Mouse (Mus musculus) CD8-positive naive resting alpha-beta T cell, adult 2 months (primary cell): Measurements from ENCODE around the gene Tfdp2.
"Not testable (repeated sequence)": the region's sequence is repeated elsewhere in the genome, so short reads cannot be mapped to it uniquely, and the experiment has no call there.

Source experiments
- DNase-seq, 2 experiments: peaks; one replicate each; pipeline ENCODE4 v3.0.0; 2022; ENCODE audit warnings: low read depth in 2 of 2, low spot score in 2 of 2

Tfdp2 gene

DNA sequence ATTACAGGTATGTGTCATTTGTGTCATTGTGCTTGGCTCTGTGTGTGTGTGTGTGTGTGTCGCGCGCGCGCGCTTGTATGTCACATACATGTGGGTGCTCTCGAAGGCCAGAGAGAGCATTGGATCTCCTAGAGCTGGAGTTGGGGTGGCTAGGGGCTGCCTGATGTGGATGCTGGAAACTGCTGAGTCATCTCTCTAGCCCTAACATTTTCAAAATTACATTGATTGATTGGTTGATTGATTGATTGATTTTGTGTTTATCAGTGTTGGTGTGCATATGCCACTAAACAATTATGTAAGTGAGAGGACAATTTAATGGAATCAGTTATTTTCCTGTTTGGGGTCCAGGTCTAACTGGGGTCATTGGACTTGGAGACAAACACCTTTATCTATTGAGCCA, 96.1 kb downstream of the Tfdp2 start:
- DNase-seq, result no peak

DNA sequence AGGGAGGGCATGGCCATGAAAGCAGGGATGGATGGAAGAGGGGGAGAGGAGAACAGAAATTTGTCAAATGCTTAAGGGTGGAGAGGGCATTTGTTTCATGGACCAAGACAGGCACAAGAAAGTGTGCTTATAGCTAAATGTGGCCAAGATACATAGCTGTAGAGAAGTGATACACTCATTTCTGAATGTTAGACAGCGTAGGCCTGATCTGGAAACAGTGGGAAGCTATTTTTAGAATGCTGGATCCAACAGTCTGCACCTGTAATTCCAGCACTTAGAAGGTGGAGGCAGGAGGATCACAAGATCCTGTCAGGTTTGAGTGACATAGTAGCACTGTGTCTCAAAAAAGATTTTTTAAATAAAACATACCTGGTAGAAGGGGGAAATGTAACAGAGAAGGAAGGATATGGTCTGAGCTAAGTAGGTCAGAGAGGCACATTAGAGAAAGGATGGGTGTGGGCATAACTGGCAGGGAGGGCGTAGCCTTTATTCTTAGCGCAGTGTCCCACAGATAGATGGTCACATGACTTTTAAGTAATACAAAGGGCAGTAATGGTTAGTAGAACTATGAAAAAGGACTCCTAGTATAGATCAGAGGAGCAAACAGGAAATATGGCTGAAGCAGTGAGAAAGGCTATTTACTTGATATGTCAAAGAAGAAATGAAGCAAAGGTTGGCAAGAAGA, 103.4 kb downstream of the Tfdp2 start:
- no peak for DNase-seq

DNA sequence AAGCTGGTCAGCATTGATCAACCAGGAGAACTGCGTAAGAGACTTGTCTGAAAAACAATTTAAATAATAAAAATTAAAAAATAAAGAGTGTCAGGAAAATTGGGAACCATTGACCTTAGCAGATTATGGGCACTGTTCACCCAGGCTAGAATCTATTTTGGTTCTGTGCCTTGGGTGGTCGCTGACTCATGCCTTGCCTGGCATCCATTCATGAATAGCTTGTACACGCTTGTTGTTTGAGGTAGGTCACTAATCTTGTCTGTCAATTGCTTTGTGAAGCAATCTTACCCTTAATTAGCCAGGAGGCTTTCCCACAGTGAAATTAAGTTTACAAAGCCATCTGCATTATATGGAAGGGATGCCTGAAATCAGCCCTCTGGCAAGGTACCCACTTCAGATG, 112.7 kb downstream of the Tfdp2 start:
- no peak for DNase-seq

DNA sequence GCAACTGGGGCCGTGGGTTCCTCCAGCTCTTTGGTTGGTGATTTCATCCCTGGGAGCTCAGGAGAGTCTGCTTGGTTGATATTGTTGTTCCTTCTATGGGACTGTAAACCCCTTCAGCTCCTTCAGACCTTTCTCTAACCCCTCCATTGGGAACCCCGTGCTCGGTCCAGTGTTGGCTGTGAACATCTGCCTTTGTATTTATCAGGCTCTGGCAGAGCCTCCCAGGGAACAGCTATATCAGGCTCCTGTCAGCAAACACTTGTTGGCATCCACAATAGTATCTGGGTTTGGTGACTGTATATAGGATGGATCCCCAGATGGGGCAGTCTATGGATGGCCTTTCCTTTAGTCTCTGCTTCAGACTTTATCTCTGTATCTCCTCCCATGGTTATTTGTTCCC, 116.0 kb downstream of the Tfdp2 start:
- no peak for DNase-seq

DNA sequence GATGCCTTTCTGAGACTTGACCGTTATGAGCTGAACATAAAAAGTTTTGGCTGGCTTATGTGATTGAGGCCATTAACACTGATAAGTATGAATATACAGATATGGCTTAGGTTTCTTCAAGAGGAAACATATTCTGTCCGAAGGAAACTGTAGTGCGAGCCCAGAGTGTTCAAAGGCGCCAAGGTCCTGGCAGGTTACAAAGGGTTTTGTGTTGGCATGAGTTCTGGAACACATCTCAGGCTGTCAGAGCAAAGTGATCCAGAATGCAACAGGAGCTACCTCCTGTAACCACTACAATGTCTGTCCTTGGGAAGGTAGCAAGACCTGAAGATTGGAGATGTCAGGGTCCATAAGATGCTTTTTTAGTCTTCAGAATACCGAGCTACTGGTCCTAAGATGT, 123.3 kb downstream of the Tfdp2 start:
- no peak for DNase-seq

DNA sequence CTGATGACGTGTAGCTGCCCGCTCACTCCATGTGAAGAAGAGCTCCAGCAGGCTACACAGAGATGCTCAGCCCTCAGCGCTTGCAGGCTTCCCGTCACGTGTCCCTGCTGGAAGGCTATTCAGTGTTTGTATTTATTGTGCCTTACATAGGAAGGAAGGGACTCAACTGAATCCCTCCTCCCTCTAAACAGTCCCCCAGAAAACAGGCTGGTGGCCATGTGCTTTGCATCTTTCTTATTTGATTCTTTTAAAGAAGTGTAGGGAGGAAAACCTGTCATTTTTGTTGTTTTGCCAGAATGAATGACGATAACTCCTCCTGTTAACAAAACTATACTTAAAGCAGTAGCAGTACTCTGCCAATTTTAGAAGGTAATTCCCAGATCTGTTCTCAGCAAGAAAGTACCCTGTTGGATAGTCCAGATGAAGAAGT, 124.5 kb downstream of the Tfdp2 start:
- DNase-seq, result no peak

DNA sequence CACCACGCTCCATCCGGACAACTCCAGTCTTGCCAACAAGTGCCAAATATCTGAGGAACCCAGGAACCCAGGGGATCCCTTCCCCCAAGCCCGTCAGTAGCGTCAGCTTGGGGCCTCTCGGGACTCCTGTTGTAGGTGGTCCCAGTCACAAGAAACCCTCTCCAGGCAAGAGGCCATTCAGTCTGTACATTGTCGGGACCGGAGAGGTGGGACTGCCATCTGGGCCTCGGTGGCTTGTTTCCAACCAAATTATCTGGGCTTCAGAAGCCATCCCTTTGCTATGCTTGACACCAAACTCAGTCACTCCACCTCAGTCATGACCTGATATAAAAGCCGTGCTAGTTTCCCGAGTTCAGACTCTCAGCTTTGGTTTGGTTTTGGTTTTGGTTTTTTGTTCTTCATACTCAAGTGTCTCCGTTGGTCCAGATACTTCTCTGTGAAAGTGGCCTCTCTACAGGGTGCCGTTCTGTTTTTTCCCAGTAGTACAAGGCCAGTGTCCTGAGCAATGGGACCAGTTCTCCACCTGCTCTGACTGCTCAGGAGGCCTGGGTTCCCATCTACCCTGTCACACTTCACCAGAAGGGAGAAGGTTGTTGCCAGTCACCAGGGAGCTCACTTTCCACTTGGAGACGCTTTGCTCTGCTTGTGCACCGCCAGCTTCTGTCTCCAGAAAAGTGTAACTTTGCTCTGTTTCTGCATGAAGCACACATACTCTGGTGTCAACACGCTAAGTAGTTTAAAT, 126.5 kb downstream of the Tfdp2 start:
- no peak for DNase-seq

DNA sequence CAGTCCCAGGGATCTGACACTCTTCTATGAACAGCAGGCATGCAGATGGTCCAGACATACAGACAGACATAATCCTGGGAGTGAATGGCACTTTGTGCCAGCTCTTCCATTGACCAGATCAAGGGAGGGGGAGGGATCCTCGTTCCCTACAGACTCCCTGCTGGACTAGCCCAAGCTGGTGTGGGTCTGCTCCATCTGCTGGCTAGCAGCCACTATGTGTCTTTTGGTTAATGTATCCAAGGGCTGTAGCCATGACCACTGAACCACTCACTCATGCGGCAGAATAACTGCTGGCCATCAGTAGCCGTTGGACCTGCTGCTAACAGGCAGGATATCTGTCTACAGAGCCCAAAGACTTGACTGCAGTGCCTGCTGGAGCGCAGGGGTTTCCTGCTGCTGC, 128.4 kb downstream of the Tfdp2 start:
- DNase-seq, result no peak

DNA sequence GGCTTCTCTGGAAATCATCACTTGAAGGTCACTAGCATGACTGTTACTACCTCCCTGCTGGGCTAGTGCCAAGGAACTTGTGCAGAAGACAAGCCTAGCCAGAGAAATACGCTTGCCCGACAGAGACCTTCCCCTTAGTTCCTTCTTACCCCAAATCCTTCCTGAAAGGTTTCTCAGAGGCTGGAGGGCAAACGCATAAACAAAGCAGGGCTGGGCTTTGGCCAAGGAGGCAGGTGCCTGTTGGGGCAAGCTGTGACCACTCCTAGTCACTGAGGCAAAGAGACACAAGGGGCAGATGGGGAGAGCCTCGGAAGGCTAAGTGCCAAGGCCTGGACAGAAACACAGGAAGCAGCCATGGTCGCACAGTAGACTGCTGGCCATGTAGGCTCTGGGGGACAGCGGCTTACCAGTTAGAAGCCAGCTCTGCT, 130.4 kb downstream of the Tfdp2 start:
- DNase-seq, result no peak

DNA sequence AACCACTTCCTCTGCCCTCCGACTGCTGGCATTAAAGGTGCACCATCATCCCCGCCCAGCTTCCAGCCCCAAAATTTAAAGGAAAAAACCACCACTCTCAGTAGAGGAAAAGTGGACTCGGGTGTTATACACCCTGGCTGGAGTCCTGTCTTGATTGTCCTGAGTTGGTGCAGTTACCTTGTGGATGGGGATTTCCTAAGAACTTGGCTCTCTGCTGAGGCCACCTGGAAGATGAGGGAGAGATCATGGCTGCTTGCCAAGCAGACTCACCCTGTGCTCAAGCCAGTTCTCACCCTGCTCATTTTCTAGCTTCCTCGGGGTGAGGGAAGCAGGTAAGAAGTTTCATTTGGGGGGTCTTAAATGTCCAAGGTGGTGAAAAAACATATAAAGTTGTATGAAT, 132.2 kb downstream of the Tfdp2 start:
- DNase-seq, result no peak

DNA sequence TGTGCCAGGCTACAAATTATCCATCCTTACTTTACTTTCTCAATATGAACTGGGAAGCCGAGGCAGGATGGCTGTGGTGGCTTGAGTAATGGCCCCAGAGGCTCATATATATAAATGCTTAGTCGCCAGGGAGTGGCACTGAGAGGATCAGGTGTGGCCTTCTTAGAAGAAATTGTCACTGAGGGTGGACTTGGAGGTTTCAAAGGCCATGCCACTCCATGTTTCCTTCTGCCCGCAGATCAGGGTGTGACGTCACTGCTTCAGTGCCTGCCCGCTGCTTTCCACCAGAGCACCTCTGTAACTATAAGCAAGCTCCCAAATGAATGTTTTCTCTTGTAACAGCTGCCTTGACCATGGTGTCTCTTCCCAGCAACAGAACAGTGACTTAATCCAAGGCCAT, 135.1 kb downstream of the Tfdp2 start:
- no peak for DNase-seq

DNA sequence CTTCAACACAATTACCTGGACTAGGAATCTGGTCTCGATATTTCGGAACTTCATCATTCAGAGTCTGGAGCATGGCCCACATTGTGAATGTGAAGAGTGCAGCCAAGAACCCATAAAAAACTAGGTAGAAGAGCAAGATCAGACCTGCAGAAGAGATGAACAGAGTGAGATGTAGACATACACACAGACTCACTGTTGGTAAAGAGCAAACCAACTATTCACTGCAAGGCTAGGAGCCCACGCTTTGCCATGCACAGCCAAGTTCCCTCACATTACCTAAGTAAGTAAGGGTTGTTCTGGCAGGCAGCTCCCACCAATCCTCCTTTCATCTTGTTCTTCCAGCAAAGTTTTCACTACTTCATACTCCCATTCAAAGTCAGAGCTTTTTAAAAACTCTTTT, 149.7 kb downstream of the Tfdp2 start:
- DNase-seq, result no peak

DNA sequence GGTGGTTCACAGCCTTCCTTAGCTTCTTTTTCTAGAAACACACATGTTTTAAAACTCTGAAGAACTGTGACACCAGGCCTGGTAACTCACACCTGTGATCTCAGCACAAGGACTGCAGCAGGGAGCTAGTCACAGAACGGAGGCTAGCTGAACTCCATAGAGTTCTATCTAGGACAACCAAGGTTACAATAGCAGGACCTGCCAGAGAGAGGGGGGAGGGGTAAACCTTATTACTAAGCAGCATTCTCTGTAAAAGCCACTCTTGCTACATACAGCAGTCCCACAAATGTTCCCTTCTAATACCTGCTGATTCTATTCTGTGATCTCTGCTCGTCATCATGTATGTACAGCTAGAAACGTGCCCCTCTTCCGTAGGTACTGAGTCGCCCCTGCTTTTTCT, 152.8 kb downstream of the Tfdp2 start:
- no peak for DNase-seq

DNA sequence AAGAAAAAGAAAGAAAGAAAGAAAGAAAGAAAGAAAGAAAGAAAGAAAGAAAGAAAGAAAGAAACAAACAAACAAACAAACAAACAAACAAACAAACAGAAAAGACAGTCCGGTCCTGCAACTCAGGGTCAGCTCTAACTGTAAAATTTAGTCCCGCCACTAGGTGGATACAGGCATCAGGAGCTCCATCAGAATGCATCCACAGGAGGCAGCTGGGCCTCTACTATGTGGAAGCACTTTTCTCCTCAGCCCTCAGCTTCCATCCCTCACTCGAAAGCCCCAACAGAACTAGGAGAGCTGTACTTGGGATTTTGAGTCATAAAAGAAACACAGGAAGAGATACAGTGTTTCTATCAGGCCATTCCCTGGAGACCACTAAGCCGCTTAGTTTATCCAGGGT, 153.9 kb downstream of the Tfdp2 start:
- DNase-seq, result peak; percentile 41 to 63

DNA sequence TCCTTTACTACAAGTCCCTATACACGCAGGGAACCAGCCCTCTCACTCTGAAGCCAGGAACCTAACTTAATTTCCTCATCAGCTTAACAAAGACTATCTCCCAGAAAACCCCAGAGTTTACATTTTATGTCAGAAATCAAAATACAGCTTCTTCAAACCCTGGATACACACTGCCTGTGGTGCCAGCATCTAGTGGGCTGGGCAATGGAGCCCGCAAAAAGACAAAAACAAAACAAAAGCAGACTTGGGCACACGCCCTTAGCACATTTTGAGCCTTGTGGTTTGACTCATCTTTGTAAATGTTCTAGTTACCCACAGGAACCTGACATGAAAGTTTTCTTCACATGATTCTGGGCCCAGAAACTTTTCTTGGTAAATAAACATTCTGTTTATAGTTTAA, 154.4 kb downstream of the Tfdp2 start:
- peak; percentile 76 to 79 for DNase-seq

DNA sequence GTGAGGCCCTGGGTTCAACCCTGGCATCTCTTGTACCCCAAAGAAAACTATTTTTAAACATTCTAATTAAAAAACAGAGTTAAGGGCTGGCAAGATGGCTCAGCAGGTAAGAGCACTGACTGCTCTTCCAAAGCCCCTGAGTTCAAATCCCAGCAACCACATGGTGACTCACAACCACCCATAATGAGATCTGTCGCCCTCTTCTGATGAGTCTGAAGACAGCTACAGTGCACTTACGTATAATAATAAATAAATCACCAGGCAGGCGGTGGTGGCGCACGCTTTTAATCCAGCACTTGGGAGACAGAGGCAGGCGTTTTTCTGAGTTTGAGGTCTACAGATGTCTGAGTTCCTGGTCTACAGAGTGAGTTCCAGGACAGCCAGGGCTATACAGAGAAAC, 155.7 kb downstream of the Tfdp2 start:
- not testable (repeated sequence) for DNase-seq

DNA sequence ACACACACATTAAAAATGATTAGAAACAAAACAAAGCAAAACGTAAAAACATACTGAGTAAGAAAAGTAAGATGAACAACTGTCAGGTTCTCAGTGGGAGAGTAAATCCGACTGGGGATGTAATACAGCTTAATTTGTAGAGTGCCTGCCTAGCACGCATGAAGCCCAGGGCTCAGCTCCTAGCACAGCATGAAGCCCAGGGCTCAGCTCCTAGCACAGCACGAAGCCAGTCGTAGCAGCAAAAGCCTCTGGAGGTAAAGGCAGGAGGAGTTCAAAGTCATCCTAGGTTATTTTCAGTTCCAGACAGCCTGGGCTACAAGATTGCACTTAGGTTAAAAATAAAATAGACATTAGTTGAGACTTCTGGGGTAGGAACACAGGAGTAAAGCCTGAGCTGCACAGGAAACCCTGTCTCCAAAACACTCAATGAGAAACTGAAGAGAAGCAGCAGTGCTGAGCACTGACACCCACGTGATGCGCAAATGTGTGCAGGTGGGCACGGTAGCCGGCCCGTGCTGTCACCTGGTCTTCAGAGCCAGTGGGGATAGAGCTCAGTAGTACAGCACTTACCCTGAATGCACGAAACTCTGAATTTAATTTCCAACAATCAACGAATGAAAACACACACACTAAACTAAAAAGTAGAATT, 157.2 kb downstream of the Tfdp2 start:
- DNase-seq, result peak in 1 of 2 experiments; percentile 45

DNA sequence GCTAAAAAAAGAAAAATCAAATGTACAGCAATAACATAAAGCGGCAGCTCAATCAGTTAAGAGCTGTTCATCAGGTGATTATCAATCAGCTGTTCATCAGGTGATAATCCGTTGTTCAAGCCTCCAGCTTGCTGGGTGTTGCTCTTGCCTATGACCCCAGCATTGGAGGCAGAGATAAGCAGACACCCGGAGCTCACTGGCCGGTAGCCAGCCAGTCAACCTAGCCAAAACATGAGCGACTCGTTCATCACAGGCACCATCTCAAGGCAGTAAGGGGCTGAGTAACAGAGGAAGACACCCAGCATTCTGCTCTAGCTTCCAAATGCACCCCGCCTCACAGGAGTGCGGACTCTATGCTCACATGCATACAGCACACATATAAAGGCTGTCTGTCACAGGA, 157.7 kb downstream of the Tfdp2 start:
- no peak for DNase-seq

DNA sequence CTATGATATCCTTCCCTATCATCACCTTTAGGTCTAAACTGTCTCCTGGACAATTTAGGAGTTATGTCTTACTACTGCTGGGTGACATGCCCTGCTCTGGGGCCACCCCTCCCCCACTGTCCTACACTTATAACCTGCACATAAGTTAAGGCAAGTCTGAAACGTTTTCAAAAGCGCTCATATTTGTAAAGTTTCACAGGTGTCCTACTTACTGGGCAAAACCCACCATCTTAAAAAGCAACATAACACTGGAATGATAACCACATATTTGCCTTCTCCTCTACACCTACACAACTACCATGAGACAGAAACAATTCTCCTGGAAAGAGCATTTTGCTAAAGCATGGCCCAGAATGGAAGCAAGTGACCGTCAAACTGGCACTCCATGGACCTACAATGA, 164.0 kb downstream of the Tfdp2 start:
- no peak for DNase-seq

DNA sequence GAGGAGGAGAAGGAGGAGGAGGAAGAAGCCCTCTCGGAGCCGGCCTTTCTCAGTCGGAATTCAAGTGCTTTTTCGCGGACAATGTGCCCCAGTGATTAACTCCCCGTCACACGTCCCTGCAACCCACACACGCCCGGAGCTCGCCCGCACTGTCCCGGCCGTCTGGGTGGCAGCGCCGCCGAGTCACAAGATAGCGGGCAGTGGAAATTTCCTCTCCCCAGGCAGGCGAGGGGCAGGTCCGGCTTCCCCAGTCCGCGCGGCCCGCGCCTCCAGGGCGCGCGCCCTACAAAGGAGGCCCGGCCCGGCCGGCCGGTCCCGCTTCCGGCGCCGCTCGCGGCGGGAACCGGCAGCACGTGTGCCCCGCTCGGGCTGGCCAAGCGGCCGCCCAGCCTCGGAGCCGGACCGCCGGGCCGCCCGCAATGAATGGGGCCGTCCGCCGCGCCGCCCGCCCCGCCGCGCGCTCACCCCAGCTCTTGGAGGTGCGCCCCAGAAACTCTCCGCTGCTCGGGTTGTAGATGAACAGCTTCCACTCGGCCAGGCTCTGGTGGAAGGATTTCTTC, 167.6 kb downstream of the Tfdp2 start:
- peak in 1 of 2 experiments; percentile 46 for DNase-seq

DNA sequence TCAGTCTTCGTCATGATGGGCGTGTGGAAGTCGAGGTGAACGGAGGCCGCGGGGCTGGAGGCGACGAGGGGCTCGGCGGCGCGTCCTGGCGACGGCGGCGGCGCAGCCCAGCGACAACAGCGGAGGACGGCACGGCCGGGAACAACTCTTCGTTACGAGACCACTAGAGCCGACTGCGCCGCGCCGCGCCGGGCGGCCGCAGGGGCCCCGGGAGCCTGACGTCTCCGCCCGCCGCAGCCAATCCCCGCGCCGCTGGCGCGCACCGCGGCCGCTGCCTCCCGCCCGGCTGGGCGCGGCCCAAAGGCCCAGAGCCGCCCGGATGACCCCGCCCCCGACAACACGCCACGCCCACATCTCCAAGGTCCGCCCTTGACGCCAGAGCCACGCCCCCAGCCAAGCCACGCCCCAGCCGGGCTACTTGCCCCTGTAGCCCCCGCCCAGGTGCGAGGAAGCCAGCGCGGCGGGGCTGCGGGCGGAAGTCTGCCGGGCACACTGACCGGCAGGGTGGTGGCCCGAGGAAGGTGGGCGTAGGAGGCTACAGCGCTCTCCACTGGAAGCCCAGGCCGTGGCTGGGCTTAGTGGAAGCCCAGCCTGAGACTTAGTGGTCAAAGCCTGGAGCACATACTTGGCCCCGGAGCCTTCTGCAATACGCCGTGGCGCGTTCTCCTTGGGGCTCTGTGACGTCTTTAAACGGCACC, 168.2 kb downstream of the Tfdp2 start, which contains the start of gene Atp1b3:
Gene Atp1b3 (minus strand): TSS at position 302 of the 698 bp plus-strand sequence.
- DNase-seq, result peak; percentile 100
